Mouse (Mus musculus) lung, embryonic 14.5 days (tissue): ENCODE measurements around the gene Ccdc74a. TPM values are rescaled to one million over a fixed set of nuclear protein-coding genes. Genes with fewer than 3 reads are reported as not detected.

Experiments used
- ATAC-seq: fragments of 200-750 bp; cut with Nextera tagmentation; 2 replicates; pipeline ENCODE4 v1.8.0; 2017; ENCODE audit warnings: mild to moderate bottlenecking, moderate TSS enrichment, moderate library complexity; ENCODE audit not compliant: insufficient read depth
- DNase-seq: peaks from one replicate; pipeline ENCODE4 v3.0.0-alpha.2; 2015
- H3K27ac ChIP-seq: fragments of 300-500 bp; sonication (generic); 2 replicates; pipeline ENCODE4 v1.5.1; 2014; ENCODE audit warnings: low read depth, mild to moderate bottlenecking, moderate library complexity
- H3K27me3 ChIP-seq: fragments of 300-500 bp; sonication (generic); 2 replicates; pipeline ENCODE4 v1.6.1; 2014; ENCODE audit warnings: low read length, control low read depth; ENCODE audit not compliant: insufficient read depth
- H3K36me3 ChIP-seq: fragments of 300-500 bp; sonication (generic); 2 replicates; pipeline ENCODE4 v1.6.1; 2014; ENCODE audit warnings: control low read depth; ENCODE audit not compliant: insufficient read depth
- H3K4me1 ChIP-seq: fragments of 300-500 bp; sonication (generic); 2 replicates; pipeline ENCODE4 v1.6.1; 2014; ENCODE audit warnings: antibody characterized with exemption, control low read depth; ENCODE audit not compliant: insufficient read depth
- H3K4me2 ChIP-seq: fragments of 300-500 bp; sonication (generic); 2 replicates; pipeline ENCODE4 v1.6.1; 2014; ENCODE audit warnings: mild to moderate bottlenecking
- H3K4me3 ChIP-seq: fragments of 300-500 bp; sonication (generic); 2 replicates; pipeline ENCODE4 v1.5.1; 2014; ENCODE audit warnings: low read depth, low read length
- H3K9ac ChIP-seq: fragments of 300-500 bp; sonication (generic); 2 replicates; pipeline ENCODE4 v1.6.1; 2014
- H3K9me3 ChIP-seq: fragments of 300-500 bp; sonication (generic); 2 replicates; pipeline ENCODE4 v1.6.1; 2016; ENCODE audit warnings: low read depth, low read length, control low read depth
- CTCF ChIP-seq: IDR thresholded peaks from 2 replicates; pipeline ENCODE4 v1.5.1; 2016; ENCODE audit warnings: antibody characterized with exemption, low read depth
- WGBS: fragments of 180-500 bp; shearing (Covaris S2); extraction: QIAGEN DNeasy Blood & Tissue Kit; methylation state at CpG from one replicate; pipeline ENCODE4 v1.1.7; 2014; 5-methylcytosine and 5-hydroxymethylcytosine counted together
- polyA plus RNA-seq: library from polyadenylated mRNA; unstranded; fragments of >200 nt; fragmentation: Nextera tagmentation; extraction: Ambion mirVana; gene quantifications from 2 replicates; pipeline ENCODE4 v1.2.1, GENCODE M21; 2014

The Ccdc74a gene
- polyA plus RNA-seq, 1 experiment from 2014 or later: 5.3 TPM

GRCm38 (mm10) chr16:17633481-17634181 is 12.6 kb upstream of the Ccdc74a start:
- 70% methylated on average over 8 of the region's 8 CpGs for WGBS
- H3K9ac ChIP-seq: no peak overlapping the region
- no peak overlapping the region for H3K4me2 ChIP-seq
- no peaks in the 10 kb centered on the region for H3K27me3 ChIP-seq
- H3K4me3 ChIP-seq: no peak overlapping the region
- no peak overlapping the region for H3K27ac ChIP-seq
- peaks cover 88% of the 10 kb centered on the region for H3K36me3 ChIP-seq
- DNase-seq (peak; percentile 30), ATAC-seq (no peak)
- H3K9me3 ChIP-seq: no peaks in the 10 kb centered on the region
- TF ChIP-seq CTCF: peak; percentile 46
- no peaks in the 10 kb centered on the region for H3K4me1 ChIP-seq

- Histone ChIP-seq H3K9me3 (no peaks in the 10 kb centered on the region), H3K9ac (no peak overlapping the region), H3K36me3 (peaks cover 89% of the 10 kb centered on the region), H3K27me3 (no peaks in the 10 kb centered on the region), H3K4me1 (no peaks in the 10 kb centered on the region), H3K4me3 (no peak overlapping the region), H3K4me2 (no peak overlapping the region), H3K27ac (no peak overlapping the region)
- DNase-seq: no peak
- ATAC-seq: no peak
- WGBS: 74% methylated on average over 2 of the region's 2 CpGs
- TF ChIP-seq CTCF: no peak
Measured at GRCm38 (mm10) chr16:17636904-17637303, 9.4 kb upstream of the Ccdc74a start.

- ATAC-seq (no peak), DNase-seq (no peak)
- Histone ChIP-seq H3K36me3 (peaks cover 88% of the 10 kb centered on the region), H3K4me2 (no peak overlapping the region), H3K27me3 (no peaks in the 10 kb centered on the region), H3K9me3 (no peaks in the 10 kb centered on the region), H3K4me1 (no peaks in the 10 kb centered on the region), H3K9ac (no peak overlapping the region), H3K27ac (no peak overlapping the region), H3K4me3 (no peak overlapping the region)
- TF ChIP-seq CTCF: no peak
- WGBS: 70% methylated on average over 2 of the region's 2 CpGs
Measured at GRCm38 (mm10) chr16:17637610-17638009, 8.7 kb upstream of the Ccdc74a start.

GRCm38 (mm10) chr16:17638036-17638628 is 8.1 kb upstream of the Ccdc74a start:
- Histone ChIP-seq H3K4me2 (no peak overlapping the region), H3K9ac (no peak overlapping the region), H3K36me3 (peaks cover 88% of the 10 kb centered on the region), H3K27ac (no peak overlapping the region), H3K27me3 (no peaks in the 10 kb centered on the region), H3K4me1 (no peaks in the 10 kb centered on the region), H3K4me3 (no peak overlapping the region), H3K9me3 (no peaks in the 10 kb centered on the region)
- WGBS: 91% methylated on average over 9 of the region's 9 CpGs
- DNase-seq (no peak), ATAC-seq (peak; percentile 25; the same call in 1 of the 2 replicates)
- TF ChIP-seq CTCF: no peak

GRCm38 (mm10) chr16:17639081-17639480 is 7.2 kb upstream of the Ccdc74a start:
- Histone ChIP-seq H3K4me1 (no peaks in the 10 kb centered on the region), H3K4me3 (no peak overlapping the region), H3K4me2 (no peak overlapping the region), H3K9ac (no peak overlapping the region), H3K27ac (no peak overlapping the region), H3K9me3 (no peaks in the 10 kb centered on the region), H3K36me3 (peaks cover 82% of the 10 kb centered on the region), H3K27me3 (no peaks in the 10 kb centered on the region)
- DNase-seq (no peak), ATAC-seq (no peak)
- no peak for TF ChIP-seq CTCF
- 90% methylated on average over 3 of the region's 3 CpGs for WGBS

- H3K27me3 ChIP-seq: no peaks in the 10 kb centered on the region
- ATAC-seq: no peak
- no peak for TF ChIP-seq CTCF
- peaks cover 75% of the 10 kb centered on the region for H3K36me3 ChIP-seq
- H3K9ac ChIP-seq: no peak overlapping the region
- H3K27ac ChIP-seq: no peak overlapping the region
- H3K9me3 ChIP-seq: no peaks in the 10 kb centered on the region
- H3K4me1 ChIP-seq: no peaks in the 10 kb centered on the region
- no peak for DNase-seq
- H3K4me2 ChIP-seq: no peak overlapping the region
- WGBS: 90% methylated on average over 6 of the region's 6 CpGs
- no peak overlapping the region for H3K4me3 ChIP-seq
Measured at GRCm38 (mm10) chr16:17639951-17640350, 6.3 kb upstream of the Ccdc74a start.

GRCm38 (mm10) chr16:17640706-17641105 is 5.6 kb upstream of the Ccdc74a start:
- Histone ChIP-seq H3K4me3 (no peak overlapping the region), H3K9me3 (no peaks in the 10 kb centered on the region), H3K27ac (no peak overlapping the region), H3K36me3 (peaks cover 68% of the 10 kb centered on the region), H3K27me3 (no peaks in the 10 kb centered on the region), H3K9ac (no peak overlapping the region), H3K4me1 (no peaks in the 10 kb centered on the region), H3K4me2 (no peak overlapping the region)
- TF ChIP-seq CTCF: no peak
- WGBS: 88% methylated on average over 9 of the region's 9 CpGs
- ATAC-seq (no peak), DNase-seq (no peak)
